Mouse (Mus musculus) heart, postnatal 0 days (tissue): Measurements from ENCODE around the gene Rnf10.

Source experiments
- CTCF ChIP-seq: IDR thresholded peaks from 2 replicates; pipeline ENCODE4 v1.5.1; 2016; ENCODE audit warnings: antibody characterized with exemption, control low read depth, low read depth
- EP300 ChIP-seq: IDR thresholded peaks from 2 replicates; pipeline ENCODE4 v1.6.1; 2016; ENCODE audit warnings: antibody characterized with exemption, low read depth

DNA sequence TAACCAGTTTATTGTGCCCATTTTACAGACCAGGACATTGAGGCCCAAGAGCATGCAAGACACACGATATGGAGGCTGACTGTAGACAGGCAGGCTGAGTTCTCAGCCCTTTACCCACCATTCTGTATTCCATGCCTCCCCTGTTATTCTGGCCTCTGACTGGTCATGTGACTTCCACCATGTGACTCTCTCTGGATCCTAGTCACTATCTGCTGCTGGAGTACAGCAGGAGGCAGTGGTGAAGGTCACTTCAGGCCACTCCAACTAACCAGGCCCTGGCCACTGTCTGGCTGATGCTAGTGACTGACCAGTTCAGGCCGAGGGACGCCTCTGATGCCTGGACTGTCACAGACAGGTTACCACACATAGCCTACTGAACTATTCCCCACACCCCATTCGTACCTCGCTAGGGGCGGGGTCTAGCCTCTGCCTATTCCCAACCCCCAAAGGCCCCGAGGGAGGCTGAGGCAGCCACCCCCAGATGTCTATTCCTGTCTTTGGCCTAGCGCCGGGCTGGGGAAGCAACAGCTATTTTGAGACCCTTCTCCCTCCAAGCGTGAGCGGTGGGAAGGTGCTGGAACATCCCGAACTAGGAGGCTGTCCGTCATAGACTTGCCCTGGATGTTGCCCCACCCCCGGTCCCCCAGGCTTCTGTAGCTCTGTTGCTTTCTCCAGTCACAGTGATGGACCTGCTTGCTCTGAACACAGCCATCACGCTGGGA is 41.7 kb downstream of the Rnf10 start:
- TF ChIP-seq CTCF (no peak), EP300 (no peak)
